Mouse (Mus musculus) limb, embryonic 11.5 days (tissue): ENCODE data around the gene Asb12. TPM values are rescaled to one million over a fixed set of nuclear protein-coding genes. Genes with fewer than 3 reads are reported as not detected.
"Not testable (repeated sequence)": the region's sequence is repeated elsewhere in the genome, so short reads cannot be mapped to it uniquely, and the experiment has no call there.

ENCODE experiments used
- ATAC-seq: fragments of 200-750 bp; cut with Nextera tagmentation; 2 replicates; pipeline ENCODE4 v1.8.0; 2017; ENCODE audit warnings: low read depth; ENCODE audit not compliant: insufficient number of reproducible peaks, low FRiP score, low TSS enrichment
- DNase-seq: peaks from one replicate; pipeline ENCODE4 v3.0.0-alpha.2; 2015; ENCODE audit warnings: low spot score
- H3K27ac ChIP-seq: fragments of 300-500 bp; sonication (generic); replicated peaks from 2 replicates; pipeline ENCODE4 v1.5.1; 2014; ENCODE audit warnings: low read depth, mild to moderate bottlenecking, low read length
- H3K27me3 ChIP-seq: fragments of 300-500 bp; sonication (generic); 2 replicates; pipeline ENCODE4 v1.6.1; 2014; ENCODE audit warnings: mild to moderate bottlenecking, low read length, mixed read lengths; ENCODE audit not compliant: control insufficient read depth, insufficient read depth
- H3K36me3 ChIP-seq: fragments of 300-500 bp; sonication (generic); 2 replicates; pipeline ENCODE4 v1.6.1; 2014; ENCODE audit warnings: mild to moderate bottlenecking, low read length, moderate library complexity, mixed read lengths; ENCODE audit not compliant: control insufficient read depth, insufficient read depth
- H3K4me1 ChIP-seq: fragments of 300-500 bp; sonication (generic); 2 replicates; pipeline ENCODE4 v1.6.1; 2014; ENCODE audit warnings: low read length, mixed read lengths; ENCODE audit not compliant: control insufficient read depth, insufficient read depth
- H3K4me2 ChIP-seq: fragments of 300-500 bp; sonication (generic); 2 replicates; pipeline ENCODE4 v1.6.1; 2014; ENCODE audit warnings: low read depth, mild to moderate bottlenecking, moderate library complexity; ENCODE audit not compliant: severe bottlenecking
- H3K4me3 ChIP-seq: fragments of 300-500 bp; sonication (generic); 2 replicates; pipeline ENCODE4 v1.5.1; 2014; ENCODE audit warnings: low read depth, low read length
- H3K9ac ChIP-seq: fragments of 300-500 bp; sonication (generic); 2 replicates; pipeline ENCODE4 v1.6.1; 2014; ENCODE audit warnings: mild to moderate bottlenecking, low read length
- H3K9me3 ChIP-seq: fragments of 300-500 bp; sonication (generic); 2 replicates; pipeline ENCODE4 v1.6.1; 2016; ENCODE audit warnings: low read length; ENCODE audit not compliant: control insufficient read depth
- WGBS: fragments of 180-500 bp; shearing (Covaris S2); extraction: QIAGEN DNeasy Blood & Tissue Kit; methylation state at CpG from one replicate; pipeline ENCODE4 v1.1.7; 2014; 5-methylcytosine and 5-hydroxymethylcytosine counted together
- polyA plus RNA-seq: library from polyadenylated mRNA; unstranded; fragments of >200 nt; fragmentation: Nextera tagmentation; extraction: Ambion mirVana; gene quantifications from 2 replicates; pipeline ENCODE4 v1.2.1, GENCODE M21; 2014

The Asb12 gene
- not detected in 2 replicates for polyA plus RNA-seq

DNA sequence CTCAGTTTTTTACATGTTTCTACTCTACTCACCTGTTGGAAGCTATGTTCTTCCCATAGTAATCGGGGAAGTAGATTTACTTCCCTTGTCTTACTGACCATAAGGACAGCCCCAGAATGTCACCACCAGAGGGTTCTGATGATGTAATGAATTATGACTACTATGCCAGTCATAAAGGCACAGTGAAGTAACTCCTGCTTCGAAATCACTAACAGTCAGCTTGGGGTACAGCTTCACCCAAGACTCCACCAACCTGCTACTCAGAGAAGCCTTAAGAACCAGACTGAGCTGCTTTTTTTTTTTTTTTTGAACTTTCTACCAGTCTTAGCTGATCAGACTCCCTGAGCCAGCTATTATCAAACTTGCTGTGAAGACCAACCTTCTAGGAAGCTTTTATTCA lies at the start of gene Asb12, which contains the start of gene Pfn5:
TSS of gene Asb12 (minus strand) at position 101 of the 400 bp plus-strand sequence.
TSS of gene Pfn5 (plus strand) at position 218 of the 400 bp plus-strand sequence.
- DNase-seq: no peak
- no peak within 1 kb of the TSS for H3K27ac ChIP-seq
- H3K4me1 ChIP-seq: no peaks in the 10 kb centered on the region
- 84% methylated on average over 2 of the region's 2 CpGs for WGBS
- H3K27me3 ChIP-seq: no peaks in the 10 kb centered on the region
- no peak within 1 kb of the TSS for H3K9ac ChIP-seq
- no peaks in the 10 kb centered on the region for H3K36me3 ChIP-seq
- H3K4me2 ChIP-seq: no peak within 1 kb of the TSS
- no peak within 1 kb of the TSS for H3K4me3 ChIP-seq
- H3K9me3 ChIP-seq: no peaks in the 10 kb centered on the region
- ATAC-seq: no peak

DNA sequence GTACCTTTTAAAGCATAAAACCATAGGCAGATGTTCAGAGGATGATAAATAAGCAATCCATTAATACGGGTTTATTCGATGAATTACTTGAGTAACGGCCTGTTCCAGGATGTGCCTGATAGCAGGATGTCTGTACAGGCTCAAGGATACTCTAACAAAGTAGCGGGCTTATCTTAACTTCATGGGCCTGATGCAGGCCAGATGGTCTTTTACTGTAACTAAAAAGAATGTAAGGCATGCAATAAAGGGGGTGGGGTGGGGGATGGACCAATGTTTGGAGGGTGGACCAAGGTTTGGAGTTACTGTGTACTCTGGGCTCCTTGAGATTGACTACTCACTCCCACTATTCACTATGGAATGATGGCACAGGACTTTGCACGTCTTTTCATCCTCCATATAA lies 42.8 kb upstream of the Asb12 start:
- Histone ChIP-seq H3K9me3 (no peaks in the 10 kb centered on the region), H3K27ac (no peak overlapping the region), H3K4me2 (no peak overlapping the region), H3K4me1 (no peaks in the 10 kb centered on the region), H3K9ac (no peak overlapping the region), H3K4me3 (no peak overlapping the region), H3K27me3 (no peaks in the 10 kb centered on the region), H3K36me3 (no peaks in the 10 kb centered on the region)
- no peak for DNase-seq
- WGBS: 75% methylated on average over 5 of the region's 5 CpGs
- ATAC-seq: no peak

DNA sequence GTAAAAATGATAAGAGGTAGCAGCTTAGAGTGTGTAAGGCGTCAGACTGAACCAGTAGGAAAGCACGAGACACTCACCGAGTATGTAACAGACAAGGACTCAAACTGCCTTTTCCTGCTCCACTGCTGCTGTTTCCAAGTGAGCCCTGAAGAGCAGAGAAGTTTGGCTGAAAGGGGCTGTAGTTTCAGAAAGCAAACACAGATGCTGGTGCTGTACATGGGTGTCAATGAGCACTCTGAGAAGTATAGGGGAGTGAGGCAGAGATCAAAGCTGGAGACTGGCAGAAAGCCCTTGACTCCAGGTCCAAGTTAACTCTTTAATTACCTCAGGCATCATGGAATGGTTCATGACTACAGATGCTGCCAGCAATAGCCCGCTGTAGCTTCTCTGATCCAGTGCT lies 3.5 kb downstream of the Asb12 start:
- Histone ChIP-seq H3K27me3 (no peaks in the 10 kb centered on the region), H3K9me3 (no peaks in the 10 kb centered on the region), H3K4me3 (no peak overlapping the region), H3K27ac (no peak overlapping the region), H3K4me1 (no peaks in the 10 kb centered on the region), H3K36me3 (no peaks in the 10 kb centered on the region), H3K4me2 (no peak overlapping the region), H3K9ac (no peak overlapping the region)
- WGBS: 66% methylated on average over 4 of the region's 4 CpGs
- no peak for DNase-seq
- ATAC-seq: no peak

- DNase-seq, H3K9me3 ChIP-seq, H3K4me2 ChIP-seq, H3K36me3 ChIP-seq, H3K27ac ChIP-seq, ATAC-seq, H3K27me3 ChIP-seq, H3K9ac ChIP-seq, H3K4me3 ChIP-seq, H3K4me1 ChIP-seq: not testable (repeated sequence)
- WGBS: 82% methylated on average over 2 of the region's 2 CpGs
These were observed 22.3 kb downstream of the Asb12 start for GRCm38 (mm10) chrX:95535493-95535892.

DNA sequence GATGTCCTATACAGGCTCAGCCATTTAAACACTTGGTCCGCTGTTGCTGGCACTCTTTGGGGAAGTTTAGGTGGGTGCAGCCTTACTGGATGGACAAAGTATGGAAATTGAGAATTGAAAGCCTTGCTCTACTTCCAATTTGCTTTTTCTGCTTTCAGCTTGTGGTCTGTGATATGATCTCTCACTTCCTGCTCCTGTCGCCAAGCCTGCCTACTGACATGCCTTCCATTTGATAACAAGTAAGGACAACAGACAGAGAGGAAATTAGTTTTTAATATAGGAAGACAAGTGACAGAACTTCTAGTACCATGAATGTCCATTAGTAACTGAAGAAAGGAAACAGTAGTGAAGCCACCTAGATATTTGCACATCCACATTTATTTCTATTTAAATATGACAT lies 32.6 kb downstream of the Asb12 start:
- ATAC-seq (no peak), DNase-seq (no peak)
- Histone ChIP-seq H3K27ac (no peak overlapping the region), H3K36me3 (no peaks in the 10 kb centered on the region), H3K4me3 (no peak overlapping the region), H3K4me2 (no peak overlapping the region), H3K27me3 (no peaks in the 10 kb centered on the region), H3K9me3 (no peaks in the 10 kb centered on the region), H3K9ac (no peak overlapping the region), H3K4me1 (no peaks in the 10 kb centered on the region)
- 91% methylated on average over 2 of the region's 2 CpGs for WGBS

DNA sequence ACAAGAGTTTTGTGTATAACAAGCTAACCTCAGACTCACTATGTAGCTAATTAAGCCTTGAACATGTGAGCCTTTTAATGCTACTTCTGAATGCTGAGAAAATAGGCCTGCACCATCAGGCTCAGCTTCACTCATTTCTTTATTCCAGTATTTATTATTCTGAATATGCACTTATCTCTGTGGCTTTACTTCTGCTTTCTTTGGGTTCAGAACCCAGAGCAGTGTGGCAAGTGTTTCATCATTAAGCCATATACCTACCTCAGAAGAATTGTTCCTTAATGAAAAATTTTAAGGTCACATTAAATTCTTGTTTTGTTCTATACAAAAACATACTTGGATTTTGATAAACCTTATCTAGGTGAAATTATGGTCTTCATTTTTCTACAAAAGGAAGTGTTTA lies 33.9 kb downstream of the Asb12 start:
- Histone ChIP-seq H3K4me3 (no peak overlapping the region), H3K9ac (no peak overlapping the region), H3K9me3 (no peaks in the 10 kb centered on the region), H3K36me3 (no peaks in the 10 kb centered on the region), H3K4me2 (no peak overlapping the region), H3K27me3 (no peaks in the 10 kb centered on the region), H3K4me1 (no peaks in the 10 kb centered on the region), H3K27ac (no peak overlapping the region)
- DNase-seq (no peak), ATAC-seq (no peak)

DNA sequence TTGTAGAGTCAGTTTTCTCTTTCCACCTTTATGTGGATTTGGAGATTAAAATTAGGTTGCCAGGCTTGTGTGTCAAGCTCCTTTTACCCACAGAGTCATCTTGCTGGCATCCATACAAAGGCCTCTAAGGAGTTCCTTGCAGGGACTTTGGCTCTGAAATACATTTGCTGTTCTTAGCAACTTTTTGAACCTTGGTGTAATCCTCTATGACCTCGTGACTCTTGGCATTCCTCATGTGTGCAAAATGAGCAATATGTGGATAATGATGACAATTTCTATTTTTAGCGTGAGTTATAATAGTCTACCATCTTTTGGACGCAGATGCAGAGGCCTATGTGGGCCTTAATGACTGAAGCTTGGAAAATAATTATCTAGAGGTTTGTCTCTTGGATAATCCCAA lies 100.6 kb downstream of the Asb12 start:
- no peaks in the 10 kb centered on the region for H3K4me1 ChIP-seq
- H3K9ac ChIP-seq: no peak overlapping the region
- H3K9me3 ChIP-seq: no peaks in the 10 kb centered on the region
- H3K27me3 ChIP-seq: no peaks in the 10 kb centered on the region
- H3K36me3 ChIP-seq: no peaks in the 10 kb centered on the region
- DNase-seq (no peak), ATAC-seq (no peak)
- H3K27ac ChIP-seq: no peak overlapping the region
- no peak overlapping the region for H3K4me3 ChIP-seq
- WGBS: 73% methylated on average over 3 of the region's 3 CpGs
- H3K4me2 ChIP-seq: no peak overlapping the region

DNA sequence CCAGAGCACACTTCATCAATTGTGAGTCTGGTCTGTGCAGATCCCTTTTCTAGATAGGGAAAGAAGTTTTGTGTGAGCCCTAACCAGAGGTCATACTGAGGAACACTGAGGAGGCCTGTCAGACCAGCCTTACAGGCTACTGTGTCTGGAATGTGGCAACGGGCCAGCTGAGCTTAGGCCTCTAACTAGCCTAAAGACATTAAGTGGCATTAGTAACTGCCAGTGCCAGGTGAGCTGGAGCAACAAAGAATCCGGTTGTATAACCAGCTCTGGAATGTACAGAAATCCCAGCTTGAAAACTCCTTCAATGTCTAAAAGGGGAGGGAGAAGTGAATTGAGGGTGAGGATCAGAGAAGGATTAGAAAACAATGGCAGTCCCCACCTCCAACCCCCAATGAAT lies 111.9 kb downstream of the Asb12 start:
- H3K9me3 ChIP-seq: no peaks in the 10 kb centered on the region
- ATAC-seq: no peak
- WGBS: 70% methylated on average over 2 of the region's 2 CpGs
- no peak overlapping the region for H3K9ac ChIP-seq
- H3K36me3 ChIP-seq: no peaks in the 10 kb centered on the region
- DNase-seq: no peak
- no peak overlapping the region for H3K4me2 ChIP-seq
- no peak overlapping the region for H3K4me3 ChIP-seq
- H3K27ac ChIP-seq: no peak overlapping the region
- H3K27me3 ChIP-seq: no peaks in the 10 kb centered on the region
- no peaks in the 10 kb centered on the region for H3K4me1 ChIP-seq

DNA sequence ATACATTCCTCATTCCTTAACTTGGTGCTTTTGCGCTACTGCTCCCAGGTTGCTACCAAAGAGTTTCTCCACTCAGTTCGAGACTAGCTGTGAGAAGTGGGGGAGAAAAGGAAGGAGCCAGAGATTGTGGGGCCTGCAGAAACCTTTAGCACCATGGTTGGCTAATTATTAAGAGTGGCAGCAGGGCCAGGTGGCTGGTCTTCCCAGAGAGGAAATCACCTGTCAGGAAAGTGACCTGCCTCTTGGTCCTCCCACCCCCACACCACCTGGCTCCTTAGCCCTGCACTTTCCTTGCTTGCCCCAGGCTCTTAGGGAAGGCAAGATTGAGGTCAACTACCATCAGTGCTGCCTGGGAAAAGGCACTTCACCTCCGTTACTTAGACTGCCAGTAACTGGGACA lies 112.6 kb downstream of the Asb12 start:
- H3K27me3 ChIP-seq: no peaks in the 10 kb centered on the region
- WGBS: 27% methylated on average over 3 of the region's 3 CpGs
- no peaks in the 10 kb centered on the region for H3K9me3 ChIP-seq
- H3K27ac ChIP-seq: no peak overlapping the region
- DNase-seq: no peak
- no peaks in the 10 kb centered on the region for H3K36me3 ChIP-seq
- ATAC-seq: no peak
- H3K4me2 ChIP-seq: peak overlapping the region; percentile 56; the same call in 1 of the 2 replicates
- peak overlapping the region; percentile 54 for H3K4me3 ChIP-seq
- no peaks in the 10 kb centered on the region for H3K4me1 ChIP-seq
- H3K9ac ChIP-seq: peak overlapping the region; percentile 37
